Mouse (Mus musculus) urinary bladder, adult 2 months (tissue): ENCODE measurements around the gene Stk33. TPM values are rescaled to one million over a fixed set of nuclear protein-coding genes. Genes with fewer than 3 reads are reported as not detected.
"Not testable (repeated sequence)": the region's sequence is repeated elsewhere in the genome, so short reads cannot be mapped to it uniquely, and the experiment has no call there.

Experiments used
- DNase-seq: peaks from one replicate; pipeline ENCODE4 v3.0.0; 2022; ENCODE audit warnings: low spot score
- polyA plus RNA-seq: library from polyadenylated mRNA; depleted of rRNA; stranded (reverse); fragments of >200 nt; gene quantifications from 2 replicates; pipeline ENCODE4 v1.2.3, GENCODE M21; 2012; rRNA removed

The Stk33 gene
- 0.41 and 0.49 TPM in 2 replicates for polyA plus RNA-seq

DNA sequence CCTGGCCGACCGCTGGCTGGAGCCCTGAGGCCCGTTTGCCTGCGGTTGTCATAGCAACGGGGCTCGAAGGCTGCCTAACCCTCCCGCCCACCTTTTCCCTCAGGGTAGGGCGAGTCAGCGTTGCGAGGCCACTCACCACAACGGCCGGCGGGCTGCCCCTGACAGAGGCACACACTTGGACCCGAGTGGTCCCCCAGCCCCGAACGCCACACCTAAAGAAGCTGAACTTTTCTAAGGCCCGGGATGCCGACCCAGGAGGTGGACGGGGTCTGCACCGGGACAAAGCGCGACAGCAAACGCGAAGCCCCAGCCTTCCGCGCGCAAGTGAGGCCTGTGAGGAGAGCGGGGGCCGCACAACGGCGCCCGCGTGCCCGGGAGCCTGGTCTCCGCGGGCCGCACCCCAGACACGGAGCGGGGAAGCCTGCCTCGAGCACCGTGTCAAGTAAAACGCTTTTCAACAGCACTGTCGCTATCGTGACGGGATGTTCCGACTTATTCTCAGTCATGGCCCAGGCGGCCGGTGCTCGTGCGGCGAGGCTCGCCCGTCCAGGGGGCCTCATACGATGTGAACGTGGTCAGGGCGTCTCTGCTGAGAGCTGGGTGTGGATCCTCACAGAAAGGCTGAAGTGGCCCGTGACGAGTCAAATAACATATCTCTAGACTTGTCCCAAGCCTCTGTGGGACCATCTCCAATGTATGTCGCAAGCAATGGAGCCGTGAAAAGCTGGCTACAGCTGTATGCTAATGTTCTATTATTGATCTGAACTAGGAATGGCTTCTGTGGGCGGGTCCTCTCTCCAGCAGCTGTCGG lies at the start of gene Stk33:
TSS of gene Stk33 (minus strand) at position 301 of the 811 bp plus-strand sequence.
- DNase-seq = peak; percentile 30

- no peak for DNase-seq
These were observed 45.3 kb upstream of the Stk33 start for GRCm38 (mm10) chr7:109484221-109484620.

- no peak for DNase-seq
These were observed 41.9 kb upstream of the Stk33 start for GRCm38 (mm10) chr7:109480765-109481197.

DNA sequence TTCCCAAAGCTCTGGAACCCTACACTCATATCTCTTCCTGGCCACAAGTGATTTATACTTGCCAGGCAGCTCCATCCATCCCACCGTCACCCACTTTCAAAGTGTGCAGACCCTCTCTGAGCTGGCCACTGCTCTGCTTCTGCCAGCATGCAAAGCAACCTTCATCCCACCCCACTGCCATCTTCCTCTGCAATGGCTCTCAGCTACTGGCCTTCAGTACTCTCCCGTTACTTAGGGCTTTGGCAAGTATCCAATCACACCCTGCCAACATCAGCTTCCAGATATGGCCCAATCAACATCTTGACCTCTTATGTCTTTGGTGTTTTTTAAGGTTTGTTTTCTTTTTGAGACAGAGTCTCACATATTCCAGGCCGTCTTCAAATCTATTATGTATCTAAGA lies 39.0 kb upstream of the Stk33 start:
- no peak for DNase-seq

DNA sequence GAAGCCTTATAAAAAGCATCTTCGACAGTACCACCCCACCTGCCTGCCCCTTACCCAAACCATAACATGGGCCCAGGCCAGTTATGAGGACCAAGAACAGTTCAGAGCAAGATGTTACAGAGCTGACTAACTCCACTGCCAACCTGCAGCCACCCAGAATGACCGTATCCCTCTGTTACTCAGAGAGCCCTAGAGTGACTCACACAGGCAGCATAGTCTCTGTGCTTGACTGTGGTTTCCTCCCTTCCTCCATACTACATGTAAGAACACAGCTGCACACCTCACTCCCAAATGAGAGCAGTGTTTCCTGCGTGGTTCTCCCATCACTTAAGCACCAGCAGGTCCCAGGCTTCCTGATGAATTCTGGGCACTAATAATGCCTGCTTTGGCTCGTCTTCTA lies 31.8 kb upstream of the Stk33 start:
- no peak for DNase-seq

DNA sequence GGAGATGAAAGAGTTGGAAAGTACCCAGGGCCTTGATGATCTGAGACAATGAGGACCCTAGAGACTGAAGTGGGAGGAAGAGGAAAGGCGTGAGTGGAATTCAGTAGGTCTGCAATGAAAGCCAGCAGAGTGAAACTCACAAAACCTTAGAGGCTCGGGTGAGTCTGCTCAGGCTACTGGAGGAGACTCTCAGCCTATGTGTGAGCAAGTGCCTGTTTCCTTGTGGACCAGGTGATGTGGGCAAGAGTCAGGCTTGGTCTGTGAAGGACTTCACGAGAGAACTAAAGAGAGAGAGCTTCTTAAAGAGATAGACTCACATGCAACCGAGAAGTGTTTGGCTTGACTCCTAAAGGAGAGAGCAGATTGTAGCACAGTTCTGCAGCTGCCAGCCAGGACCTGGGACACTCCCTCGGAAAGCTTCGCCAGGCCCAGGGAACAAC lies 29.4 kb upstream of the Stk33 start:
- no peak for DNase-seq

- no peak for DNase-seq
These were observed 28.7 kb upstream of the Stk33 start for GRCm38 (mm10) chr7:109467591-109467990.

- DNase-seq = no peak
These were observed 21.8 kb upstream of the Stk33 start for GRCm38 (mm10) chr7:109460698-109461097.

GRCm38 (mm10) chr7:109456563-109456962 lies 17.7 kb upstream of the Stk33 start:
- DNase-seq = no peak

GRCm38 (mm10) chr7:109455748-109456147 lies 16.9 kb upstream of the Stk33 start:
- DNase-seq = no peak

DNA sequence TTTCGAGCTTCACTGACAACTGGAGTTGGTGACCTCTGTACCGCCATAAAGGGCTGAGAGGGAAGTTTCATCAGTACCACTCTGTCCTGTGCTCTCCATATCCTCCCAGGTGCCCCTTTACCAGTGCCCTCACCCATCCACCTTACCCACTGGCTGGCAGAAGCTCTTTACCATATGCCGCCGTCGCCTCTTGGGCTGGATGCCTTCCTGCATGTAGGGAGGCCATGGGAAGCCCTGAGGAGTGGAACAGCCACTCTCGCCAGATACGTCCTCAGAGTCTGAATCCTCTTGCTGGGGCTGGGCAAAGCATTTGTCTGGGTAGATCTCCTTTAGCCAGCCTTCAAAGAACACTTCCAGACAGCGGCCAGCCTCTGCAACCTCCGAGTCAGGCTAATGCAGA lies 16.0 kb upstream of the Stk33 start:
- DNase-seq = no peak

DNA sequence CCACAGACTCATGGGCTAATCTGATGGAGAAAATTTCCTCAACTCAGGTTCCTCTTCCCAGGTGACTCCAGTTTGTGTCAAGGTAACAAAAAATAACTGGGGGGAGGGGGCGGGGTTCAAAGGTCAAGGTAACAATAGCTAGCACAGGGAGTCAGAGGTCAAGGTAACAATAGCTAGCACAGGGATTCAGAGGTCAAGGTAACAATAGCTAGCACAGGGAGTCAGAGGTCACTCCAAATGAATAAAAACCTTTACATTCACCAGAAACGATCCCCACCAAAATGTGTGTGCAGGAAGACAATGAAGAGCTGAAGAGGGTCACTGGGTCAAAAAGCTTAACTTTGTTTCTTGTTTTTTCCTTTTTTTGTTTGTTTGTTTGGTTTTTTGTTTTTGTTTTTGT lies 9.2 kb upstream of the Stk33 start:
- no peak for DNase-seq

- no peak for DNase-seq
These were observed 6.1 kb upstream of the Stk33 start for GRCm38 (mm10) chr7:109445012-109445411.

DNA sequence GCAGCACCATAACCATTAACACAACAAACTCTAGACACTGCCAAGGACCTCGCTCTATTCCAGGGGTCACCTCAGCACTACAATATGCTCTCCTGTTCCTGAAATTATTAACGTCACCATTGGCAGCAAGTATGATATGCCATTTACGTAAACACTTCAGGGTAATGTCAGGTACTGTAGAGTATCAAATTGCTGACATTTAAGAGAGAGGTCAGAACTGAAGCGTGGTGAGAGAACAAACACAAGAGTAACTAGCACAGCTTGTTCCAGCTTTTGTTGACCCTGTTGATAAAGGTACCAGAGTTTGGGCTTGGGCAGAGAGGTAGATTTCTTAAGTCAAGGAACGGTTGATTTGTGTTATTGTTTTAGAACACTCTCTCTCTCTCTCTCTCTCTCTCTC lies 3.9 kb upstream of the Stk33 start:
- DNase-seq = no peak

- no peak for DNase-seq
These were observed 1.9 kb upstream of the Stk33 start for GRCm38 (mm10) chr7:109440697-109441269.

DNA sequence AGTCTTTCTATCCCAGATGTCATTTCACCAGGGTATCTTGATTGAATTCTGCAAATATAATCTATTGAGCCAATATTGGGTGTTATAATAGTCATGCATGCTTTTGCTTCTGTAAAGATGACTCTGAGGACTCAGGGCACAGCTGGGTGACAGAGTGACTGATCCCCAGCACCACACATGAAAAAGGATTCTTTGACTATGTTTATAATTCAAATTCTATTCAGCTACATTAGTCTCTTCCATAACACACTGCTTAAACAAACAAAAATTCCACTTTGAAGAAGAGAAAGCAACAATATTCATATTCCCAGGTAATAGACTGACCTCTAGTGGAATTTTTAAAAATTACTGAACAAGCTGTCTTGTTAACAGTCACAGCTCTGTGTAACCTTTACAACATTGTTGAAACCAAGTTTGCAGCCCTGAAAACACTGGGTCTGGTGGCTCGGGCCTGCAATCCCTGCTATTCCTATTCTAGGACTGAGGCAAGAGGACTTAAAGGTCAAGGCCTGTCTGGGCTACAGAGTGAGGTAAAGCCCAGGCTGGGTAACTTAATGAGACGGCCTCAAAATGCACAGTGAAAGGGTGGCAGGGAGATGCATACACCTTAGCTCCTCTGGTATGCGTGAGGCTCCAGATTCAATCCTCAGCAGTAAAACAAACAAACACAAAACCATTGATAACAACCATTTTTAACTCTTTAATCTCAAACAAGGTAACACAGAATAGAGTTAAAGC lies 14.3 kb downstream of the Stk33 start:
- no peak for DNase-seq

DNA sequence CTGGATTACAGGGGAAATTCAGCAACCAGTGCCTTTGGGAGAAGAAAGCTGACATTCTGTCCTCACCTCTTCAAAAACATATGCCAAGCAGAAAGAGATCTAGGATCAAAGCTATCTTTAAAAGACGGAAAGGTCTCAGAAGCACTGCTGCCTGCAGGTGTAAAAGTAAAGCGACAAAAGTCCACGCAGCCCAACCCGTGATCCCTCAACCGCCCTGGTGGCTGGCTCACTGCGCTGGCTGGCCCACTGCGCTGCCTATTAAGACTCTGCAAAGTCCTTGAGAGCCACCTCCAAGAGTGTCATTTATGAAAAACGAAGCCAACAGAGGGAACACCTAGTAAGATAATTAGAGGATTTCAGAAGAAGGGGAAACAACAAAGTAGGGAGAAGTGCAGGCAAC lies 16.1 kb downstream of the Stk33 start:
- no peak for DNase-seq

DNA sequence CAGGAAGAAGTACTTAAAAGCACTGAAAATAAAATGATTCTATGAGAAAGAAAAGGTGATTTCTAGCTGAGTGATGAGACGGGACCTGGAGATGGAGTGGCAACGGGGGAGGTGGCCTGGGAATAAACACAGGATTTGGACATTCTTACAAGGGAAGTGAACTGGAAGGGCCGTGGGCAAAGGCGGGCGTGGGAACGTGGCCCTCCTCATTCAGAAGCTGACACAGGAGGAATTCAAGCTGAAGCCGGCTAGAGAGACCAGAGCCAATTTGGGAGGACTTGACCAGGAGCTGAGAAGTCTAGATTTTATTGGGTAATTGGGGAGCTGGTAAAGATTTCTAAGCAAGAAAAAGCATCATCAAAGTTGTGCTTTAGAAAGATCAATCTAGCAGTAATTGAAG lies 33.4 kb downstream of the Stk33 start:
- DNase-seq = no peak

DNA sequence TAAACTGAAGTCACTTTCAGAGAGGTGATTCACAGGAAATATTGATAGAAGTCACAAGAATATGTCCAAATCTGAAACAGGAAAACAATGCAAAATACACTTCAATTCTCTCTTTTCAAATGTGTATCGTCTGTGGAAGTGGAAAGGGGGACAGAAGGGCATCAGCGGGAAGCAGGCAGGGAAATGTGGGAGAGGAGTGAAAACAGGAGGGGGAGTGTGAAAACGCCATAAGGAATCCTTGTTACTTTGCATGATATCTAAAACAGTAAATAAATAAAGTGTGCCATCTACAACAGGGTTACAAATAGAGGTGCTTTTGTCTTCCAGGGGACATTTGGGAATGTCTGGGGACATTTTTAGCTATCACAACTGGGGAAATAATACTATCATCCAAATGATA lies 39.6 kb downstream of the Stk33 start:
- DNase-seq = no peak

DNA sequence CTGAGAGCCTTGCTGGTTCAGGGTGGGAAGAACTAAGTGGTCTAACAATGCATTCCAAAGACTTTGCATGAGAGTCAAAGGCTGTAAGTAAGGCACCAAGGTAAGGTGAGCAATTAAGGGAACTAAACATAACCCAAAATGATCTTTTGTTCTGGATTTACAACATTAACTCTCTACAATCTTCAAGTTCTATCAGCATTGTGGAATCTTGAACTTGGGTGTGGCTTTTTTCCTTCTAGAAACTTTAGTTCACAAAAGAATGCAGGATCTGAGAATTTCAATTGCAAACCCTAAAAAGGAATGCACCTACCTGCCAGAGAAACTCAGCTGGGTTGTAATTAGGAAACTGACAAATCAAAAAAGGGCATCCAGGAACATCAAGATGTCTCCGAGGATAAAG lies 57.8 kb downstream of the Stk33 start:
- no peak for DNase-seq

- DNase-seq = not testable (repeated sequence)
These were observed 65.3 kb downstream of the Stk33 start for GRCm38 (mm10) chr7:109373556-109373955.

DNA sequence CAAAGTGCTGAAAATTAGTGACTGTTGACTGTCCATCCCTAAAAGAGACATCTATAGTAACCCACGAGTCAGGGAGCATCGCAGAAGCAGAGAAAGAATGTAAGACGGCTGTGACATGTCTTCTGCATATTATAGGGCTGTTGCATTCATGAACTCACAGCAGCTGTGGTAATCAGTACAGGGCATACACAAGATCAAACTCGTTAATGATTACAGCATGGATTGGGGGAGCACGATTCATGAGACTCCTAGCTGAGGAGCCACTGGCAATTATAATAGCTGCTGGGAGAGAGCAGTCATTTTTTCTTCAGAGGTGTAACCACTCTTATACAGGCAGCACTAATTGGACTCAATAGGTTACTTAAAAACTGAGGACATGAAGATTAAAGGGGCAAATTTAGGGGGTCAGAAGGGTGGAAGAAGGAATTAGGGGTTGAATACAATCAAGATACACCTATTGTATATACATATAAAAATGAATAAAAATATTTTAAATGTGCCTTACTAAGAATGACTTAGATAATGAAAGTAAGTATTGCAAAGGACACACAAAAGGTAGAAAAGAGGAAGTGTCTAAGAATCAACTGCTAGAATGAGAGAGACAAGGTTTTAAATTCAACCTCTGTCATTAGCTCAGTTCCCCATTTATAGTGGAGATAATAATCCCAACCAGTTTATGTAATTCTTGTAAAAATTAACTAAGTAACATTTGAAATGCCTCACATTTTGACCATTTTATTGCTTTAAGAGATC lies 80.3 kb downstream of the Stk33 start:
- DNase-seq = no peak
